Mouse (Mus musculus): ENCODE results near the gene Plpp1.

DNA sequence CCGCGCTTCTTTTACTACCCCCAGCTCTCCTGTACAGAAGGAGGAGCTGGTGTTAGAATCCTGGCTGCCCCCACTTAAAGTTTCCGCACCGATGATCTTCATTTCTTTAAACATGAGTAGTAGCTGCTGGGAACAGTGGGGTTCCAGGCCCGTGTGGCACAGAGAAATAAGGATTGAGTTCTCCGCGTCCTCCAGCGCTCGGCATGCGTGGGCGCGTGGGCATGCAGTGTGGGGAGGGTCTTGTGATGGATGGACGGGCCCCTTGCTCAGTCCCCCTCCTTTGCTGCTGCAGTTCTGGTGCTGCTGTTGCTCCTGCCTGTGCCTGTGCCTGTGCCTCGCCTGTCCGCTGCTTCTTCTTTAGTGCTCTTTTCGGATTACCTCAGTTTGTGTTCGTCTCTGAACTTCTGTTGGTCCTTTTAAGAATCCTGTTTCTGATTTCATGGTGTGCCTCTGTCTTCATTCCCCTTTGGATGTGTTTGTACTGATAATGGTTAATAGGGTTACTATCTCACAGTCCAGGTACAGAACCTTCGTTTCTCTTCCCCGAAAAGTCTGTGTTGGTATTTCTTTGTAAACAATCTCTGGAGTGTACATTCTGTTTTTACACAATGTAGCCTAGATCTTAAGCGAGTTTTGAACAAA lies 32.8 kb downstream of the Plpp1 start:
- TF ChIP-seq CTCF (IDR thresholded peaks at IDR 0.05 in 2 of 3, conservative IDR thresholded peaks at IDR 0.05 in 1 of 3; ENCODE audit: control insufficient read depth in 1 of 3, insufficient read depth in 1 of 3, low read depth in 2 of 3, low read length in 3 of 3, poor library complexity in 1 of 3, severe bottlenecking in 1 of 3) (no peak), EP300 (IDR thresholded peaks at IDR 0.05; ENCODE audit: low read depth in 1 of 2, low read length in 2 of 2) (0 out of 4 replicates have a peak, but pooled peaks of 1 of the 2 experiments have one; percentile 11), MXI1 (IDR thresholded peaks at IDR 0.05; ENCODE audit: low read depth, low read length) (no peak), CHD2 (IDR thresholded peaks at IDR 0.05; ENCODE audit: low read length) (no peak), GATA1 (IDR thresholded peaks at IDR 0.05; ENCODE audit: low read depth, low read length) (no peak), HCFC1 (IDR thresholded peaks at IDR 0.05; ENCODE audit: low read depth, low read length) (no peak)

Measured in MEL (cell line).